Mouse (Mus musculus): ENCODE data around the gene Gm42906.

GRCm38 (mm10) chr5:151236411-151236810 lies 191.6 kb downstream of the Gm42906 start:
- no peak for TF ChIP-seq CTCF (conservative IDR thresholded peaks at IDR 0.05; ENCODE audit: insufficient read depth, insufficient read length, low read depth, low read length)
- no peak for TF ChIP-seq POLR2A (IDR thresholded peaks at IDR 0.05; ENCODE audit: low read depth, low read length)
